Mouse (Mus musculus): ENCODE results near the gene Cdc42bpa. TPM values are rescaled to one million over a fixed set of nuclear protein-coding genes. Genes with fewer than 3 reads are reported as not detected.

The Cdc42bpa gene
- polyA plus RNA-seq, 1 experiment from 2014 or later = 11.6 TPM

GRCm38 (mm10) chr1:180172600-180172999 lies 212.3 kb downstream of the Cdc42bpa start:
- no peak overlapping the region for H3K27ac ChIP-seq (ENCODE audit: low read length)
- 0 out of 2 replicates have a peak, but pooled peaks cover 4% of the 10 kb centered on the region for H3K36me3 ChIP-seq (ENCODE audit: control insufficient read depth, insufficient read depth)
- 80% methylated on average over 4 of the region's 4 CpGs for WGBS
- 0 out of 2 replicates have a peak, but pooled peaks cover 3% of the 10 kb centered on the region for H3K4me1 ChIP-seq (ENCODE audit: control insufficient read depth, insufficient read depth, low read length)
- H3K4me2 ChIP-seq (ENCODE audit: low read depth, low read length) = no peak overlapping the region
- no peaks in the 10 kb centered on the region for H3K9me3 ChIP-seq (replicated peaks; ENCODE audit: control insufficient read depth, low read length)
- H3K4me3 ChIP-seq (ENCODE audit: low read length) = no peak overlapping the region
- ATAC-seq (replicated peaks; ENCODE audit: extremely low read depth, insufficient read depth, low FRiP score) = no peak
- no peak overlapping the region for H3K9ac ChIP-seq (ENCODE audit: low read length)
- H3K27me3 ChIP-seq (ENCODE audit: control insufficient read depth, insufficient read depth, low read length) = no peaks in the 10 kb centered on the region

GRCm38 (mm10) chr1:180173017-180173416 lies 212.7 kb downstream of the Cdc42bpa start:
- H3K4me2 ChIP-seq (ENCODE audit: low read depth, low read length) = no peak overlapping the region
- no peak for ATAC-seq (replicated peaks; ENCODE audit: extremely low read depth, insufficient read depth, low FRiP score)
- no peaks in the 10 kb centered on the region for H3K27me3 ChIP-seq (ENCODE audit: control insufficient read depth, insufficient read depth, low read length)
- no peak overlapping the region for H3K27ac ChIP-seq (ENCODE audit: low read length)
- H3K36me3 ChIP-seq (ENCODE audit: control insufficient read depth, insufficient read depth) = 0 out of 2 replicates have a peak, but pooled peaks cover 4% of the 10 kb centered on the region
- no peaks in the 10 kb centered on the region for H3K9me3 ChIP-seq (replicated peaks; ENCODE audit: control insufficient read depth, low read length)
- H3K4me3 ChIP-seq (ENCODE audit: low read length) = no peak overlapping the region
- WGBS = 63% methylated on average over 5 of the region's 5 CpGs
- H3K9ac ChIP-seq (ENCODE audit: low read length) = no peak overlapping the region
- 0 out of 2 replicates have a peak, but pooled peaks cover 3% of the 10 kb centered on the region for H3K4me1 ChIP-seq (ENCODE audit: control insufficient read depth, insufficient read depth, low read length)

GRCm38 (mm10) chr1:180174718-180175117 lies 214.4 kb downstream of the Cdc42bpa start:
- H3K4me3 ChIP-seq (ENCODE audit: low read length) = no peak overlapping the region
- no peak overlapping the region for H3K27ac ChIP-seq (ENCODE audit: low read length)
- no peak overlapping the region for H3K9ac ChIP-seq (ENCODE audit: low read length)
- H3K9me3 ChIP-seq (replicated peaks; ENCODE audit: control insufficient read depth, low read length) = no peaks in the 10 kb centered on the region
- ATAC-seq (replicated peaks; ENCODE audit: extremely low read depth, insufficient read depth, low FRiP score) = no peak
- H3K27me3 ChIP-seq (ENCODE audit: control insufficient read depth, insufficient read depth, low read length) = no peaks in the 10 kb centered on the region
- peaks cover 4% of the 10 kb centered on the region; the same call in 1 of the 2 replicates for H3K4me1 ChIP-seq (ENCODE audit: control insufficient read depth, insufficient read depth, low read length)
- WGBS = 51% methylated on average over 6 of the region's 6 CpGs
- no peaks in the 10 kb centered on the region for H3K36me3 ChIP-seq (ENCODE audit: control insufficient read depth, insufficient read depth)
- no peak overlapping the region for H3K4me2 ChIP-seq (ENCODE audit: low read depth, low read length)

GRCm38 (mm10) chr1:180175167-180175566 lies 214.9 kb downstream of the Cdc42bpa start:
- H3K27ac ChIP-seq (ENCODE audit: low read length) = no peak overlapping the region
- no peak overlapping the region for H3K4me3 ChIP-seq (ENCODE audit: low read length)
- H3K27me3 ChIP-seq (ENCODE audit: control insufficient read depth, insufficient read depth, low read length) = no peaks in the 10 kb centered on the region
- H3K36me3 ChIP-seq (ENCODE audit: control insufficient read depth, insufficient read depth) = no peaks in the 10 kb centered on the region
- no peak overlapping the region for H3K9ac ChIP-seq (ENCODE audit: low read length)
- H3K9me3 ChIP-seq (replicated peaks; ENCODE audit: control insufficient read depth, low read length) = no peaks in the 10 kb centered on the region
- WGBS = 30% methylated on average over 3 of the region's 3 CpGs
- H3K4me1 ChIP-seq (ENCODE audit: control insufficient read depth, insufficient read depth, low read length) = peaks cover 9% of the 10 kb centered on the region; the same call in 1 of the 2 replicates
- no peak overlapping the region for H3K4me2 ChIP-seq (ENCODE audit: low read depth, low read length)
- no peak for ATAC-seq (replicated peaks; ENCODE audit: extremely low read depth, insufficient read depth, low FRiP score)

GRCm38 (mm10) chr1:180175635-180176034 lies 215.4 kb downstream of the Cdc42bpa start:
- 56% methylated on average over 8 of the region's 8 CpGs for WGBS
- no peak overlapping the region for H3K27ac ChIP-seq (ENCODE audit: low read length)
- no peaks in the 10 kb centered on the region for H3K27me3 ChIP-seq (ENCODE audit: control insufficient read depth, insufficient read depth, low read length)
- H3K9me3 ChIP-seq (replicated peaks; ENCODE audit: control insufficient read depth, low read length) = no peaks in the 10 kb centered on the region
- H3K9ac ChIP-seq (ENCODE audit: low read length) = peak overlapping the region; percentile 43; the same call in 1 of the 2 replicates
- no peak for ATAC-seq (replicated peaks; ENCODE audit: extremely low read depth, insufficient read depth, low FRiP score)
- H3K36me3 ChIP-seq (ENCODE audit: control insufficient read depth, insufficient read depth) = no peaks in the 10 kb centered on the region
- H3K4me1 ChIP-seq (ENCODE audit: control insufficient read depth, insufficient read depth, low read length) = peaks cover 12% of the 10 kb centered on the region; the same call in 1 of the 2 replicates
- H3K4me3 ChIP-seq (ENCODE audit: low read length) = no peak overlapping the region
- no peak overlapping the region for H3K4me2 ChIP-seq (ENCODE audit: low read depth, low read length)

- Histone ChIP-seq H3K4me3 (ENCODE audit: low read length) (no peak overlapping the region), H3K36me3 (ENCODE audit: control insufficient read depth, insufficient read depth) (no peaks in the 10 kb centered on the region), H3K9me3 (replicated peaks; ENCODE audit: control insufficient read depth, low read length) (no peaks in the 10 kb centered on the region), H3K4me2 (ENCODE audit: low read depth, low read length) (no peak overlapping the region), H3K9ac (ENCODE audit: low read length) (no peak overlapping the region), H3K4me1 (ENCODE audit: control insufficient read depth, insufficient read depth, low read length) (peaks cover 12% of the 10 kb centered on the region; the same call in 1 of the 2 replicates), H3K27ac (ENCODE audit: low read length) (no peak overlapping the region), H3K27me3 (ENCODE audit: control insufficient read depth, insufficient read depth, low read length) (no peaks in the 10 kb centered on the region)
- WGBS = 21% methylated on average over 1 of the region's 1 CpGs
- no peak for ATAC-seq (replicated peaks; ENCODE audit: extremely low read depth, insufficient read depth, low FRiP score)
These were observed 216.5 kb downstream of the Cdc42bpa start for GRCm38 (mm10) chr1:180176784-180177183.

- ATAC-seq (replicated peaks; ENCODE audit: extremely low read depth, insufficient read depth, low FRiP score) = no peak
- Histone ChIP-seq H3K27me3 (ENCODE audit: control insufficient read depth, insufficient read depth, low read length) (no peaks in the 10 kb centered on the region), H3K36me3 (ENCODE audit: control insufficient read depth, insufficient read depth) (no peaks in the 10 kb centered on the region), H3K9me3 (replicated peaks; ENCODE audit: control insufficient read depth, low read length) (no peaks in the 10 kb centered on the region), H3K4me1 (ENCODE audit: control insufficient read depth, insufficient read depth, low read length) (peaks cover 12% of the 10 kb centered on the region; the same call in 1 of the 2 replicates), H3K9ac (ENCODE audit: low read length) (no peak overlapping the region), H3K27ac (ENCODE audit: low read length) (no peak overlapping the region), H3K4me2 (ENCODE audit: low read depth, low read length) (no peak overlapping the region), H3K4me3 (ENCODE audit: low read length) (no peak overlapping the region)
- 88% methylated on average over 9 of the region's 9 CpGs for WGBS
These were observed 218.1 kb downstream of the Cdc42bpa start for GRCm38 (mm10) chr1:180178340-180178739.

GRCm38 (mm10) chr1:180179100-180179499 lies 218.8 kb downstream of the Cdc42bpa start:
- H3K36me3 ChIP-seq (ENCODE audit: control insufficient read depth, insufficient read depth) = no peaks in the 10 kb centered on the region
- ATAC-seq (replicated peaks; ENCODE audit: extremely low read depth, insufficient read depth, low FRiP score) = no peak
- H3K9ac ChIP-seq (ENCODE audit: low read length) = no peak overlapping the region
- H3K4me1 ChIP-seq (ENCODE audit: control insufficient read depth, insufficient read depth, low read length) = peaks cover 12% of the 10 kb centered on the region; the same call in 1 of the 2 replicates
- H3K27me3 ChIP-seq (ENCODE audit: control insufficient read depth, insufficient read depth, low read length) = no peaks in the 10 kb centered on the region
- no peak overlapping the region for H3K4me3 ChIP-seq (ENCODE audit: low read length)
- no peak overlapping the region for H3K4me2 ChIP-seq (ENCODE audit: low read depth, low read length)
- H3K9me3 ChIP-seq (replicated peaks; ENCODE audit: control insufficient read depth, low read length) = no peaks in the 10 kb centered on the region
- peak overlapping the region; percentile 84 for H3K27ac ChIP-seq (ENCODE audit: low read length)
- 93% methylated on average over 4 of the region's 4 CpGs for WGBS

GRCm38 (mm10) chr1:180179840-180180239 lies 219.6 kb downstream of the Cdc42bpa start:
- peak overlapping the region; percentile 84 for H3K27ac ChIP-seq (ENCODE audit: low read length)
- no peak overlapping the region for H3K4me2 ChIP-seq (ENCODE audit: low read depth, low read length)
- ATAC-seq (replicated peaks; ENCODE audit: extremely low read depth, insufficient read depth, low FRiP score) = 0 out of 2 replicates have a peak, but pooled peaks have one; percentile 31
- no peaks in the 10 kb centered on the region for H3K36me3 ChIP-seq (ENCODE audit: control insufficient read depth, insufficient read depth)
- peaks cover 17% of the 10 kb centered on the region for H3K4me1 ChIP-seq (ENCODE audit: control insufficient read depth, insufficient read depth, low read length)
- no peaks in the 10 kb centered on the region for H3K9me3 ChIP-seq (replicated peaks; ENCODE audit: control insufficient read depth, low read length)
- no peaks in the 10 kb centered on the region for H3K27me3 ChIP-seq (ENCODE audit: control insufficient read depth, insufficient read depth, low read length)
- WGBS = 51% methylated on average over 2 of the region's 2 CpGs
- H3K9ac ChIP-seq (ENCODE audit: low read length) = peak overlapping the region; percentile 49; the same call in 1 of the 2 replicates
- no peak overlapping the region for H3K4me3 ChIP-seq (ENCODE audit: low read length)

All from heart, embryonic 16.5 days (tissue).